Mouse (Mus musculus) embryo, embryonic 11 days (tissue): ENCODE data around the gene Farp1.
"Not testable (repeated sequence)": the region's sequence is repeated elsewhere in the genome, so short reads cannot be mapped to it uniquely, and the experiment has no call there.

Experiments
- DNase-seq: peaks from one replicate; pipeline ENCODE4 v3.0.0-alpha.2; 2015

The Farp1 gene

DNA sequence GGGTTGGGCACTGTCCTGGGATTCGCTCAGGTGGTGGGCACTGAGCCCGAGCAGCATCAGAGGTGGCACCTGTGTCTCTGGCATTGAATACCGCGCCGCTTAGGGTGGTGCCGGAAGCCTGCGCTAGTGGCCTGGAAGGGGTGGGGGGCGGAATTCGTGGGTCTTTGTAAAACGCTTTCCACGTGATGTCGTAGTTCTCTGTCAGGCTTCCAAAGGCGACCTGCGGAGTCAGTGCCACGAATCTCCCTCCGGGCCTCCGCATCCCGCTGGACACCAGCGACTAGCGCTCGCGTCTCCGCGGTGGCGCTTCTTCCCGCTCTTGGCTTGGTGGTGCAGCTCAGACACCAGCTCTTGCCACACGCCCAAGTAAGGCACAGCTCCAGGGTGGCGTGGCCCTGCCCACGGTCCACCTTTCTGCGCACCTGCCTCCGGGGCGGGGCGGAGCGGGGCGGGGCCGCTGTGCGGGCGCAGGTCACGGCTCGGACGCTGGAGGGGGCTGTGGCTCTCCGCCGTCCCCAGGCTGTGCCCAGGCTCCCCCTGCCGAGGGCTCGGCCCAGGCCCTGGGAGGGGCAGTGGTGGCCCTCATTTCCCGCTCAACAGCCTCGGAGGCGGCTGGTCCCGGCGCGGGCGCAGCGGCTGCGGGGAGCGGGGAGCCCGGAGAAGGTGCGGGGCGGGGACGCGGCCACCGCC lies at the start of gene Farp1:
TSS of gene Farp1 (plus strand) at position 228 of the 690 bp plus-strand sequence.
- DNase-seq = peak; percentile 92

DNA sequence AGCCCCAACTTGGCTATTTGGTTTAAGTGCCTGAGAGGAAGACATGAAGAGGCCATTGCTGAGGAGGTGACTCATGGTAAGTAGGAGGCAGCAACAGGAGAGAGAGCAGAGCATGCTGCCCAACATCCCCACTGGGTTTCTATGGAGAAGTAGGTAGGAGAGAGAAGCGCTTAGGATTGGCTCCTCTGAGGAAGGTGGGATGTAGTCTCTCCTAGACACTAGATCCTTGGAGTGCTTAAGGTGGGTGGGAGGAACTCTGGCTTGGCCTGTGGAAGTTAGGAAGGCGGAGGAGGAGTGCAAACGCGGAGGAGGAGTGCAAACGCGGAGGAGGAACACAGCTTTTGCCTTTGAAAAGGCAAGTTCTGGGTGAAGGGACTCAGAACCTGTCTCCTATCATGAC lies 45.9 kb upstream of the Farp1 start:
- DNase-seq = no peak

DNA sequence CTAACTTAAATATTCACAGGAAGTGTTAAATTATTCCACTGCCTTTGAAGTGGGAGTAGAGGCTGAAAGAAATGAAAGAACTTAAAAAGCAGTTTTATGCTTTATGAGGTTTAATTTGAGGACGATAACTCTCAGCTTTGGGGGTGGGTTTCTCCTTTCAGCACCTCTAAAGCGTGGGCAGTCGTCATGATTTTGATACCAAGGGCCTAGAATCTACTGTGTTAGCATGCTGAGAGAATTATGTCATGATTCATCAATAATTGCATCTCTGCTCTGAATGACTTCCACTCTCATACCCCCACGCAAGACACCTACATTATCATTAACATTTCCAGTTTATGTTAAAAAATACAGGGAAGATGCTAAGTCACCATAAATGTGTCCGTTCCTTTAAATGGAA lies 37.3 kb upstream of the Farp1 start:
- DNase-seq = no peak

DNA sequence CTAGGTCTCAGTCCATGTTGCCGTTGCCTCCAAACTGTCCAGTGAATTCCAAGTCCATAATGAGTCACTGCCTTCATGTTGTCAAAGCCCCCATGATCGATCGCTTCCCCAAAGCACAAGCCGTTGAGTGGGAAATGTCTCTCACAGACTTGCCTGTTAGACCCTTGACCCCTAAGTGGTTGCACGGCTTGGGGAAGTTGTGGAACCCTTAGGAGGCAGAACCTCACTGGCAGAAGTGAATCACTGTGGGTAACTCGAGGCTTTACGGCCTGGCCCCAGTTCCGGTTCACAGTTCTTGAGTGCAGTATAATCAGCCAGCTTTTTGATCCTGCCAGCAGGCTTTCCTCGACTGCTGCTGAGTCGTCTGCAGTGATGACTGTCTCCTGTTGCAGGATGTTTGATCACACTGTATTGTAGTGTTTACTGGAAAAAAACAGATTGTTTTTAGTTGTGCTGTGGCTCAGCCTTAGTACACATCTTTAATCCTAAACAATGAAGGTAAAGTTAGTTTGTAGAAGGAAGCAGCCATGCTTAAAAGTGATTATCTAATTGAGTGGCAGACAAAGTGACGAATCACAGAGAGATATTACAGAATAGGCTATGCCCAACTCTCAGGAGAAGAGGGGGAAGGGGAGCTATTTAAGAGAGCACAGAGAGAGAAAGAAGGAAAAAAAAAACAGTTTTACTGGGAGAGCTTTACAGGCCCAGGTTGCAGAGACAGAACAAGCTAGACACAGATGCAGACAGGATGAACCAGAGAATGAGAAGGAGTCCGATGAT lies 34.2 kb upstream of the Farp1 start:
- peak; percentile 56 for DNase-seq

DNA sequence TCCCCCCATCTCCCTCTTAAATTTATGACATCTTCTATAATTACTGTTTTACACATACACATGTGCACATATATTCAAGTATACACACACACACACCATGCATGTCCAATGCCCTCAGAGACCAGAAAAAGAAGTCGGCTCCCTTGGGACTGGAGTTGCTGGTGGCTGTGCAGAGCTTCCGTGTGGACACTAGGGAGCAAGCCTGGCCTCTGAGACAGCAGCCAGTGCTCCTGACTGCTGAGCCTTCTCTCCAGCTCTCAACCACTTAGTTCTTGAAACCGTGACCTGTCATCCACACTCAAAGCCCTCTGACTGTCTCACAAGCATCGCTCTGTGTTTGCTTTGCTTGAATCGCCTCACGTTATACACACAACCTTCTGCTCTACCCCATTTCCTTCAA lies 29.4 kb upstream of the Farp1 start:
- DNase-seq = no peak

DNA sequence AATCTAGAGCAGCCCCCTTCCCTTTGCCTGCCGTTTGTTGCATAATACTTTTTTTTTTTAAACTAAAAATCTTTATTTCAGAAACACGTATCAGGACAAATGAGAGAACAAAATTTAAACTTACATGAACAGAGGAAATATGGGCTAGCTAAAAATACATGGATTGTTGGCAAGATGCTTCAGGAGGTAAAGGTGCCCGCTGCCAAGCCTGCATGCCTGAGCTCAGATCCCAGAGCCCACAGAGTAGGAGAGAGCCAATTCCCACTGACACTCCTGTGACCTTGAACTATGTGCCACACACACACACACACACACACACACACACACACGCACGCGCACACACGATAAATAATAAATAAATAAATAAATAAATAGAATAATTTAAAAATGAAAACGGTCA lies 29.0 kb upstream of the Farp1 start:
- DNase-seq = no peak

DNA sequence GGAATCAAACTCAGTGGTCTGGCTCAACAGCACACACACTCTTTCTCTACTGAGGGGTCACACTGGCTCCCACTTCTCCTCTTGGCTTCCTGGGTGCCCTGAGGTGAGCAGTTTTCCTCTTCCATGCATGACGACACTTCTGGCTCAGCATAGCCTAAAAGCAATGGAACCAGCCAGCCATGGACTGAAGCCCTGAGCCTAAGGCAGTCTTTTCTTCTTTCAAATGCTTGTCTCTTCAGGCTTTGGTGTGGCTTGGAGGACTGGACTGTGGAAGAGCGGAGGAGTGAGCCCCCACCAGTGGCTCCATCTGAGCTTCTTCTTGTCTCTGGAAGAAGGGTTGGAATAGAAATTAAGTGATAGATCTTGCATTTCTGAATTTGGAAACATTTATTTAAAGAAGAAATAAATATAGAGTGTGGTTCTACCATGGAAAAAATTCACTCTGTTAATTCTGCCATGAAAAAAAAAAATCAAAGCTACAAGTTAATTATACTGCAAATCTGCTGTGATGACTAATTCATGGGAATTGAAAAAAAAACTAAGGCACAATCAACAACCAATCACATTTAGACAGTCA lies 19.8 kb upstream of the Farp1 start:
- no peak for DNase-seq

DNA sequence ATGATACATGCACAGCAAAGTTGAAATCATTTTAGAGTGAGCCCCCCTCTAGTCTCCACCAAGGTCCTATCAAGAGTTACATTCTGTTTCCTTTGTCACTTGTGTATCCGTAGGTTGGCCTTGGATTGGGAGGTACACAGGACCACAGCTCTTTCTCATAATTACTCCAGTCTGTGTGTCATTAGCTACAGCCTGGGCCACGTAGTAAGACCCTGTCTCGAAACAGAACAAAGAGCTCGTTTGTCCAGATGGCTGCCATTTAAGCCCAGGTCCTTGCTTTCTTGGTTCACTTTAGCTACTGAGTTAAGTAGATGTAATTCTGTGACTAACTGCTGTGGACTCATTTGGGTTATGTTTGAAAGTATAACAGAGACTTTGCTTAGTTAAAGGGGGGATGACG lies 12.6 kb upstream of the Farp1 start:
- no peak for DNase-seq

DNA sequence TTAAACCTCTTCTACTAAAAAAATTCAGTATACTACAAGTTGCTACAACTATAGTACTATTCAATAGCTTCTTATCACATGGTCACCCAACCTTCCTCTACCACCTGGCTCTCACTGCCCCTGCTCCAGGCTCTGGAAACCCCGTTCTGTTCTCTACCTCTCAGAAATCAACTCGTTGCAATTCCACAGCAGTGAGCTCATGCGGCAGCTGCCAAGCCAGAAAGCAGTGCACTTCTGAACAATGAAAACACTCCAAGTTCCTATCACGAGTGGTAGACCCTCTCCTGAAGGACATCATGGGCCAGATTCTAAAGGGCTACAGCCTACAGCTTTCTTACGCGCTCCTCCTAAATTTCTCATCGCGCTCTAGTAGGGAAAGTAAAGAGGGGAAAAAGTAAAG lies 9.6 kb upstream of the Farp1 start:
- DNase-seq = no peak

DNA sequence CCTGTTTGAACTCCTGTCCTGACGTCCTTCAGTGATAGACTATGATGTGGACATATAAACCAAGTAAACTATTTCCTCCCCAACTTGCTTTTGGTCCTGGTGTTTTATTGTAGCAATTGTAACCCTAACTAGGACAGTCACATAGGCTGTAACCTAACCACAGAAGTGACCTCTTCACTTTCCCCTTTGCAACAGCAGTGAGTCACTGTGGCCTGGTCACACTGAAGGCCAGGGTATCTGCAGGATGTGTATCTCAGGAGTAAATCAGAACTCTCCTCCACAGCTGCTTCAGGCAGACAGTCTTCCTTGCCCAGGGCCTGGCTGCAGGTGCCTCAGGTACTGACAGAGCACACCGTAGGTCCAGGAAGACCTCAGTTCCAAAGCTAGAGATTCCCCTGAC lies 3.6 kb upstream of the Farp1 start:
- DNase-seq = no peak

DNA sequence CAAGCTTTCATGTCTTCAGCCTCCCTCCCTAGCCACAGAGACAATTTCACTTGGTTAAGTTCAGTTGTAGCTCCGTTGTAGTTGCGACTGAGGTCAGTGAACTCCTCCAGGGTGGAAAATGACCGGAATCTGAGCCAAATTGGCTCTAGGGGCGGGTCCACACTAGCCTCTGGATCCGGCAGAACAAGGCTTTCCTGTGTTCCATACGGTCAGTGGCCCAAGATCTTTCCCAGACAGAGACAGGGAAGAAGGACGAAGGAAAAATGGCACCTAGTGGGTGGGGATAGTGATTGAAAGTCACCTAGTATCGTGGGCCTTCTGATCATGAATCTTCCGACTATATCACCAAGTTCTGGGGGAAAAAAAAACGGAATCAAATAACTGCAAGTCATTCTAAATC lies 475 bp upstream of the Farp1 start:
- DNase-seq = no peak

DNA sequence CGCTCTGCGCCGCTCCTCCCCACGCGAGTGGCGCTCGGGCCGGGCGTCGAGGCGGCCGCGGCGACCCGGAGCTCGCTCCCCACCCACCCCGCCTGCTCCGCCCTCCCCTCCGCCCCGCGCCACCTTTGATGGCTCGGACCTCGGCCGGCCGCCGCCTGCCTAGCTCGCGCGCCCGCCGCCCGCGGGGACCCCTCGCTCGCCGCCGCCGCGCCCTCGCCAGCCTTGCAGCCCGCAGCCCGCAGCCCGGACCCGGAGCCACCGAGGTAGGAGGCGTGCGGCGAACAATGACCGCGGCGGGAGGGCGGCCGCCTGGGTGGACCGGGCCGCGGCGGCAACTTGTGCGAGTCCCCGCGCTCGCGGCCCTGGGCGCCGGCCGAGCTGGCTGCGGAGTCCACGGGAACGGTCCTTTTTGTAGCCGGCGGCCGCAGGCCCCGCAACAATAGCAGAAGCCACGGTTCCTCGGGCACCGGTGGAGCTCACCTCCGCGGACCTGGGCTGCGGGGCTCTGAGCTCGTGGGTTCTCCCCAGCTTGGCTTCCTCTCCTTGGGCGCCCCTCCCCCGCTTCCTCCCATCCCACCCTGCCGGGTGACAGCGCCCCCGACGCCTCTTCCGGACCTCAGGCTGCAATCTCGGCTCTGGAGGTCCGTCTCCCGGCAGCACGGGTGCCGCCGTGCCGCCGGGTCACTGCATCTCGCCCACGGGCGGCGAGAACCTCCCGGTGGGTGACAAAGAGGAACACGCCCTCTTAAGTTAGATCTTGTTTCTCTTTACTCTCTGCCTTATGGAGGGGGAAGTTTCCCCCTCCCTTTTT lies 868 bp downstream of the Farp1 start:
- peak; percentile 83 for DNase-seq

DNA sequence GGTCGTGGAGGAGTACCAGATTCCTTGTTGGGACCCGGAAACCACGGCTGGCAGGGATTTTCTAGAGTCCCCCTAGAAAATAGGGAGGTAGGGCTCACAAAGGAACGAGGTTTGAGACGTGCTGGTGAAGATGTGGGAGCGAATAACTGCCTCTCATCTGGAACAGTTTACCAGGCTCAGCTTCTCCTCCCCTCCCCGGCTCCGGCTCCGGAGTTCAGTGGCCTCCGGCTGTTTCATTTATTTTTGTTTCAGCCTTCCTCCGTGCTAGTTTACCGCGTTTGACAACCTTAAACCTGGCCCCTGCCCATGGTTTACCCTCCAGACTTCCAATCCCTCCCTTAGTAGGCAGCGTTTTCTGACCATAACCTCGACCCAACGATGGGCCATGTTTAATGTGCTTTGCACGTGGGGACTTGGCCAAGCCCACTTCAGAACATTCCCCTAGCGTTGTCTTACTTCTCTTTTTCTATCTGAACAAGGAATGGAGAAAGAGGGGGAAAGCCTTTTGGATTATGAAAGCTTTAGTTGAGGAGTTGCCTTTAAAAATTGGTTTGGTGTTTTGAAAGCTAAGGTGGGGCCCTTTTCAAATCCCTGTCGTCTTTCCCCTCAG lies 1.7 kb downstream of the Farp1 start:
- peak; percentile 81 for DNase-seq

DNA sequence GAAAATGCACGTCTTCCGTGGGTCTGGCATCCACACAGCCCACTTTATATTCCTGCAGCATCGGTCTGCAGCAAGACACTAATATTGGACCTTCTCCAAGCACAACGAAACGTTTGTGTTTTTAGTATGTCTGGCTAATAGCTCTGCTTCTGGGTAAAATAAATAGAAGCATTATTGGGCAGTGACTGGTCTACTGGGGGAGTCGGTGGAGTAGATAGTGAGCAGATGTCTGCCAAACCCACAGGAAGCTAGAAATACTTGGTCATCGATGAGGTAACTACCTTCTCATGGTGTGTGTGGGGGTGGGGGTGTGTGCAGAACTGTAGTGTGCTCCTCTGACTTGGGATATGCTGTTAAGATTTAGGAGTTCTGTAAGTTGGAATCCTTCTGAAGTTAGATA lies 2.3 kb downstream of the Farp1 start:
- DNase-seq = no peak

DNA sequence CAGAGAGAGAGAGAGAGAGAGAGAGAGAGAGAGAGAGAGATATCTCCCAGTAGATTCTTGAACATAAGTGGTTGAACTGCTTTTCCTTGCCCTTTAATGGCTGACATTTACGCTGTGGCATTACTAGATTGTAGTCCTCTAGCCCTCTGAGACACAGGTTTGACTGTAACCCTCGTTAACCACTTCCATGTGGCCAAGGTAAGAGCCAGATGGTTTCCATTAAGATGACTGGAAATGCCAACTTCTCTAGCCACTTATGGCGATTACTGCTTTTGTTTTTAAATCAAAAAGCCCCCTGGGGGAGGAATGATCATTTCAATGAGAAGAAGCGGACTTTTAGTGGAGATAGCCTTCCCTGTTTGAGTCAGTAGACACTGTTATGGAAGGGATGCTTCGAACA lies 3.7 kb downstream of the Farp1 start:
- DNase-seq = peak; percentile 78

DNA sequence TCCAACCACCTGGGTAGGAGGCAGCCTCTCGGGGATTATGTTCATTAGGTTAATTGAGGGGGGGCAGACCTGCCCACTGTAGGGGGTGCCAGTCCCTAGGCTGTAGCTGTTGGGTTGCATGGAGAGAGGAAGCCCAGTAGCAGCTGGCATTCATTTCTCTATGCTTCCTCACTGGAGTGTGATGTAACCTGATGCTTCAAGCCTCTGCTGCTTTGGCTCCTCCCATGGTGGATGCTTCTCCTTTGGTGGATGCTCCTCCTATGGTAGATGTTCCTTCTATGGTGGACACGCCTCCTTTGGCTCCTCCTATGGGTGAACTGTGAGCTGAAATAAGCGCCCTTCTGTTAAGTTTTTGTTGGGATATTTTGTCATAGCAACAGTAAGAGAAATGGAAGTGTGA lies 9.1 kb downstream of the Farp1 start:
- DNase-seq = no peak

DNA sequence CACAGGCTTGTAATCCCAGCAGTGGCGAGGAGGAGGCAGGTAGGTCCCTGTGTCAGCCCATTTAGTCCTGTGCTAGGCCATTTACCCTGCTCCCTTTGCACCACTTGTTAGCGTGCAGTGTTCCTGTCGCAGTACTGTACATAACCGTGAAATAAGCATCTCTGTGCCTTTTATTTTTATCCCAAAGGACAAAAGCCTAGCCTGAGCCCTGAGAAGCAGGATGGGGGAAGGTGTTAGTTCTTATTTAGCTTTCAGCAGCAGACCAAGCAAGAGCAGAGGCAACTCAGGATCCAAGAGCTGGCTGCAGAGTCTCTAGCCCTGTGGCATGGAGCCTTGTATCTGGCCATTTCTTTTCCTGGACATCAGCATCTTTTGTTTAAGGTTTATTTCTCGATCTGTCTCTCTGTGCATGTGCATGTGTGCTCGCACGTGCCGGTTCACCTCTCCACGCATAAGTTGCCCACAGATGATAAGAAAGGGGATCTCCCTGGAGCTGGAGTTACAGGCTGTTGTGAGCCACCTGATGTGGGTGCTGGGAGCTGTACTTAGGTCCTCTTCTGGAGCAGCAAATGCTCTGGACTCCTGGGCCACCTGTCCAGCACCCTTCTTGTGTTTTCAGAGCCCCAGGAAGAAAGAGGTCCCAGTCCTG lies 11.4 kb downstream of the Farp1 start:
- no peak for DNase-seq

DNA sequence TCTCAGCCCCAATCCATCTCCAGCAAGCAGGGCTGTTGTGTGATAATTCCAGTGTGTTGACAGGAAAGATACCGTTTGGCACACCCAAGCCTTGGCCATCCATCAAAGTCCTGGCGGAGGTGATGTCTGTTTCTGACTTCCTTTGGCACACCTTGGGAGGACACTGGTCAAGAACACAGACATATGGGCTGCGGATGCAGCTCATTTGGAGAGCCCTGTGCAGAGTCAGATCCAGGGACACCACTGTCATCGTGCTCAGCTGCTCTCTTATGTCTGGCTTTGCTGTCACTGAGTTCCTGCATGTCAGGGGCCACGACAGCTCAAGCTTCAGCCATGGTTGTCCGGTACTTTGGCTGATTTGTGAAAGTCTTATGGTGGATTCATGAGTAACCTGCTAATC lies 12.8 kb downstream of the Farp1 start:
- no peak for DNase-seq

DNA sequence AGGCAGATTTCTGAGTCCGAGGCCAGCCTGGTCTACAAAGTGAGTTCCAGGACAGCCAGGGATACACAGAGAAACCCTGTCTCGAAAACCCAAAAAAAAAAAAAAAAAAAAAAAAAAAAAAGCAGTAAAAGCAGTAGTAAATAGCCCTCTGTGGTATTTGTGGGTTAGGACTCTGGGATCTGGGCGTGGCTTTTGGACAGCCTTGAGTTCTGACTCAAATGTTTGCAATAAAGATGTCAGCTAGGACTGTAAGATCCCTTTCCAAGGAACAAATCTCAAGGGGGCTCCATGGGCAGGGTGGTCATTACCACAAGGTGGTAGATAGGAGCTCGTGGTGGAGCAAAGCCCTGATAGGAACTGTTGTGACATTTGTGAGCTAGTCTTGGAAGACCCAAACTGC lies 16.0 kb downstream of the Farp1 start:
- not testable (repeated sequence) for DNase-seq

DNA sequence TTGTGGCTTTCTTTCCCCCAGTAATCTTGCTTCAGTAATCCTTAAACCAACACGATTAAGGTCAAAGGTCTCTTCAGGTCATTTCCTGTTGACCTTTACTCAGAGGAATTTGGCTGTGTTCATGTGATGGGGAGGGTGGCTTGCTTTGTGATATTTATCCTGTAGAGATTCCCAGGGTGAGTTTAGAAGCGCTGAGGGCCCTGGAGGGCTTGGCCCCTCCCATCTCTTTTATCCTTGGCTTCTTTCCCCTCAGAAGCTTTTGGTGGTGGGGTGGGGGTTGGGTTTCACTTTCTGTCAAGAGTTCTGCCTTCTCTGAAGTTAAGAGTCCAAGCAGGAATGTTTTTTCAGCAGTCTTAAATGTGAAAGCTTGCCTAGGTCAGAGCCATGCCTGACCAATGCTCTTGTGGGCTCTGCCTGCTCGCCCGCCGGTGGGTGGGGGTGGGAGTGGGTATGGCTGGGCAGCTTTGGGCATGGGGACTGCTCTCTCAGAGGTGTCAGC lies 18.1 kb downstream of the Farp1 start:
- peak; percentile 83 for DNase-seq

DNA sequence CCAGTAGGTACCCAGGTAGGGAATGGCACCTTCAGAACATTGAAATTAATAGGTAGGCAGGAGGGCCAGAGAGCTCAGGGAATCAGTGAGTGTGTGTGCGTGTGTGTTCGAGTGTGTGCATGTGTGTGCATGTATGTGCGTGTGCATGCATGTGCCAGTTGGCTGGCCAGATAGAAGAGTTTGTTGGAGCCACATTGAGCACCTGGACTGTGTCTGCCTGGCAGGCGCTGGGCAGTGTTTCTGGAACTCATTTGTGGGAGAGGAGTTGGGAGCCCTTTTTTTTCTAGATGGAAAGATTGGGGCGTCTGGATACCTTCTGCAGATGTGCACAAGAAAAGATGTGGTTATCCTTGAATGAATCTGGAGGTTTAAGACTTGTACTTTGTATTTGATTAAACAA lies 19.1 kb downstream of the Farp1 start:
- peak; percentile 30 for DNase-seq

DNA sequence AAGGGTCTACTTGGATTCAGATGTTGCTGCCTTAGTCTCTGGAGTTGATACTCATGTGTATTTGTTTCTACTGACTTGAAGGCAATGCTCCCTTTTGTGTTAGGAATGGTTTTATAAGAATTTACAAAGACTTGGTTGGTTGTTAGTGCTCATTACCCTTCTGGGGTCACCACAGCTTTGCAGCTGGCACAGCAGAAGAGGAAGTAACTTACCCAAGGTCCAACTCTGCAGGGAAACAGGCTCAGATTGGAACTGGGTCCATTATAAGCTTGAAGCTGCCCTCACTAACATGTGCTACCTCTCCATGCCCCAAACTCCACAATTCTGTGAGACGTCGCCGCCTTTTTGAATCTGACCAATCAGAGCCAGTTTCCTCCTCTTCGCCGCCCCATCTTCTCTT lies 22.8 kb downstream of the Farp1 start:
- no peak for DNase-seq
